Mouse (Mus musculus) stomach, postnatal 0 days (tissue): Measurements from ENCODE around the gene Shkbp1. TPM values are rescaled to one million over a fixed set of nuclear protein-coding genes. Genes with fewer than 3 reads are reported as not detected.

Experiments
- ATAC-seq: fragments of 200-750 bp; cut with Nextera tagmentation; 2 replicates; pipeline ENCODE4 v1.8.0; 2017; ENCODE audit not compliant: low FRiP score, low TSS enrichment
- DNase-seq: peaks from one replicate; pipeline ENCODE4 v3.0.0-alpha.2; 2016; ENCODE audit warnings: low spot score
- H3K27ac ChIP-seq: fragments of 300-500 bp; sonication (generic); replicated peaks from 2 replicates; pipeline ENCODE4 v1.5.1; 2014; ENCODE audit warnings: mild to moderate bottlenecking, control low read depth
- H3K27me3 ChIP-seq: fragments of 300-500 bp; sonication (generic); 2 replicates; pipeline ENCODE4 v1.6.1; 2014; ENCODE audit warnings: low read length; ENCODE audit not compliant: control insufficient read depth, insufficient read depth
- H3K36me3 ChIP-seq: fragments of 300-500 bp; sonication (generic); 2 replicates; pipeline ENCODE4 v1.6.1; 2014; ENCODE audit warnings: low read length, mixed read lengths; ENCODE audit not compliant: control insufficient read depth, insufficient read depth
- H3K4me1 ChIP-seq: fragments of 300-500 bp; sonication (generic); replicated peaks from 2 replicates; pipeline ENCODE4 v1.6.1; 2014; ENCODE audit warnings: antibody characterized with exemption; ENCODE audit not compliant: control insufficient read depth, insufficient read depth
- H3K4me2 ChIP-seq: fragments of 300-500 bp; sonication (generic); replicated peaks from 2 replicates; pipeline ENCODE4 v1.6.1; 2014; ENCODE audit warnings: low read depth, mild to moderate bottlenecking, control low read depth, moderate library complexity
- H3K4me3 ChIP-seq: fragments of 300-500 bp; sonication (generic); 2 replicates; pipeline ENCODE4 v1.5.1; 2014; ENCODE audit warnings: low read depth, low read length, control low read depth
- H3K9ac ChIP-seq: fragments of 300-500 bp; sonication (generic); 2 replicates; pipeline ENCODE4 v1.6.1; 2014; ENCODE audit warnings: mild to moderate bottlenecking, low read length, control low read depth, mixed read lengths
- H3K9me3 ChIP-seq: fragments of 300-500 bp; sonication (generic); 2 replicates; pipeline ENCODE4 v1.6.1; 2016; ENCODE audit warnings: low read length; ENCODE audit not compliant: control insufficient read depth
- CTCF ChIP-seq: IDR thresholded peaks from 2 replicates; pipeline ENCODE4 v1.5.1; 2016; ENCODE audit warnings: antibody characterized with exemption, low read depth, mild to moderate bottlenecking, moderate library complexity
- EP300 ChIP-seq: optimal IDR thresholded peaks from 2 replicates; pipeline ENCODE3; 2016; ENCODE audit warnings: antibody characterized with exemption
- WGBS: fragments of 180-500 bp; shearing (Covaris S2); extraction: QIAGEN DNeasy Blood & Tissue Kit; methylation state at CpG from one replicate; pipeline ENCODE4 v1.1.7; 2014; 5-methylcytosine and 5-hydroxymethylcytosine counted together
- polyA plus RNA-seq: library from polyadenylated mRNA; unstranded; fragments of >200 nt; fragmentation: Nextera tagmentation; extraction: Ambion mirVana; gene quantifications from 2 replicates; pipeline ENCODE4 v1.2.1, GENCODE M21; 2015

Shkbp1 gene
- polyA plus RNA-seq, 1 experiment from 2014 or later = 26.3 TPM

GRCm38 (mm10) chr7:27396184-27397047 is 40.6 kb upstream of the Shkbp1 start:
- no peak overlapping the region for H3K27ac ChIP-seq
- TF ChIP-seq EP300 (no peak), CTCF (no peak)
- H3K9ac ChIP-seq = peak overlapping the region; percentile 41
- WGBS = 6% methylated on average over 26 of the region's 68 CpGs
- peak overlapping the region; percentile 68 for H3K4me2 ChIP-seq
- no peaks in the 10 kb centered on the region for H3K36me3 ChIP-seq
- peak overlapping the region; percentile 43 for H3K4me3 ChIP-seq
- peaks cover 3% of the 10 kb centered on the region; the same call in 1 of the 2 replicates for H3K27me3 ChIP-seq
- no peaks in the 10 kb centered on the region for H3K4me1 ChIP-seq
- ATAC-seq (no peak), DNase-seq (peak; percentile 30)
- H3K9me3 ChIP-seq = no peaks in the 10 kb centered on the region

GRCm38 (mm10) chr7:27395521-27396183 is 39.8 kb upstream of the Shkbp1 start:
- WGBS = 2% methylated on average over 22 of the region's 22 CpGs
- TF ChIP-seq CTCF = no peak
- no peak for TF ChIP-seq EP300
- no peak overlapping the region for H3K9ac ChIP-seq
- peaks cover 3% of the 10 kb centered on the region; the same call in 1 of the 2 replicates for H3K27me3 ChIP-seq
- no peaks in the 10 kb centered on the region for H3K36me3 ChIP-seq
- DNase-seq = no peak
- H3K9me3 ChIP-seq = no peaks in the 10 kb centered on the region
- H3K27ac ChIP-seq = no peak overlapping the region
- peak overlapping the region; percentile 68 for H3K4me2 ChIP-seq
- peak overlapping the region; percentile 43 for H3K4me3 ChIP-seq
- ATAC-seq = no peak
- no peaks in the 10 kb centered on the region for H3K4me1 ChIP-seq

GRCm38 (mm10) chr7:27391416-27391815 is 35.6 kb upstream of the Shkbp1 start:
- DNase-seq (no peak), ATAC-seq (no peak)
- 28% methylated on average over 16 of the region's 16 CpGs for WGBS
- no peak overlapping the region for H3K27ac ChIP-seq
- TF ChIP-seq CTCF (no peak), EP300 (no peak)
- H3K9me3 ChIP-seq = no peaks in the 10 kb centered on the region
- no peaks in the 10 kb centered on the region for H3K36me3 ChIP-seq
- H3K4me3 ChIP-seq = no peak overlapping the region
- no peaks in the 10 kb centered on the region; the same call in 1 of the 2 replicates for H3K27me3 ChIP-seq
- H3K4me2 ChIP-seq = no peak overlapping the region
- H3K9ac ChIP-seq = no peak overlapping the region
- H3K4me1 ChIP-seq = no peaks in the 10 kb centered on the region

- H3K36me3 ChIP-seq = no peaks in the 10 kb centered on the region
- no peaks in the 10 kb centered on the region for H3K27me3 ChIP-seq
- ATAC-seq (no peak), DNase-seq (no peak)
- H3K4me1 ChIP-seq = no peaks in the 10 kb centered on the region
- H3K9ac ChIP-seq = no peak overlapping the region
- TF ChIP-seq CTCF (no peak), EP300 (no peak)
- no peaks in the 10 kb centered on the region for H3K9me3 ChIP-seq
- H3K4me2 ChIP-seq = no peak overlapping the region
- 74% methylated on average over 6 of the region's 6 CpGs for WGBS
- H3K27ac ChIP-seq = no peak overlapping the region
- no peak overlapping the region for H3K4me3 ChIP-seq
Observed at GRCm38 (mm10) chr7:27389213-27389612, 33.4 kb upstream of the Shkbp1 start.

GRCm38 (mm10) chr7:27384731-27385130 is 28.9 kb upstream of the Shkbp1 start:
- no peak overlapping the region for H3K27ac ChIP-seq
- H3K9ac ChIP-seq = no peak overlapping the region
- DNase-seq = peak; percentile 68
- WGBS = 78% methylated on average over 2 of the region's 4 CpGs
- no peak overlapping the region for H3K4me2 ChIP-seq
- no peak overlapping the region for H3K4me3 ChIP-seq
- TF ChIP-seq CTCF (peak; percentile 87), EP300 (no peak)
- peak; percentile 53 for ATAC-seq
- H3K4me1 ChIP-seq = no peaks in the 10 kb centered on the region
- no peaks in the 10 kb centered on the region for H3K27me3 ChIP-seq
- no peaks in the 10 kb centered on the region for H3K9me3 ChIP-seq
- H3K36me3 ChIP-seq = no peaks in the 10 kb centered on the region

GRCm38 (mm10) chr7:27384134-27384533 is 28.3 kb upstream of the Shkbp1 start:
- Histone ChIP-seq H3K27ac (no peak overlapping the region), H3K27me3 (no peaks in the 10 kb centered on the region), H3K9ac (no peak overlapping the region), H3K4me2 (no peak overlapping the region), H3K4me1 (no peaks in the 10 kb centered on the region), H3K9me3 (no peaks in the 10 kb centered on the region), H3K4me3 (no peak overlapping the region), H3K36me3 (no peaks in the 10 kb centered on the region)
- DNase-seq (no peak), ATAC-seq (no peak)
- TF ChIP-seq EP300 = no peak
- TF ChIP-seq CTCF = no peak
- 70% methylated on average over 5 of the region's 5 CpGs for WGBS
